Mouse (Mus musculus) hindbrain, embryonic 10.5 days (tissue): ENCODE results near the gene Camk2d. TPM values are rescaled to one million over a fixed set of nuclear protein-coding genes. Genes with fewer than 3 reads are reported as not detected.

Source experiments
- DNase-seq: peaks from one replicate; pipeline ENCODE4 v3.0.0-alpha.2; 2017; ENCODE audit warnings: low spot score
- H3K27ac ChIP-seq: fragments of 300-500 bp; sonication (generic); 2 replicates; pipeline ENCODE4 v1.5.1; 2016; ENCODE audit warnings: mild to moderate bottlenecking, moderate library complexity
- H3K27me3 ChIP-seq: fragments of 300-500 bp; sonication (generic); 2 replicates; pipeline ENCODE4 v1.6.1; 2016; ENCODE audit warnings: mild to moderate bottlenecking; ENCODE audit not compliant: poor library complexity, insufficient read depth, severe bottlenecking
- H3K36me3 ChIP-seq: fragments of 300-500 bp; sonication (generic); 2 replicates; pipeline ENCODE4 v1.6.1; 2016; ENCODE audit warnings: mild to moderate bottlenecking, moderate library complexity
- H3K4me1 ChIP-seq: fragments of 300-500 bp; sonication (generic); replicated peaks from 2 replicates; pipeline ENCODE4 v1.6.1; 2016; ENCODE audit warnings: mild to moderate bottlenecking
- H3K4me3 ChIP-seq: fragments of 300-500 bp; sonication (generic); 2 replicates; pipeline ENCODE4 v1.5.1; 2016; ENCODE audit warnings: mild to moderate bottlenecking, moderate library complexity
- H3K9me3 ChIP-seq: fragments of 300-500 bp; sonication (generic); 2 replicates; pipeline ENCODE4 v1.6.1; 2016; ENCODE audit warnings: mild to moderate bottlenecking, moderate library complexity
- WGBS: fragments of 180-500 bp; shearing (Covaris S2); methylation state at CpG from one replicate; pipeline ENCODE4 v1.1.7; 2016; 5-methylcytosine and 5-hydroxymethylcytosine counted together
- polyA plus RNA-seq: library from polyadenylated mRNA; unstranded; fragments of >200 nt; fragmentation: Nextera tagmentation; extraction: Ambion mirVana; gene quantifications from 2 replicates; pipeline ENCODE4 v1.2.1, GENCODE M21; 2016

Gene Camk2d
- polyA plus RNA-seq, 1 experiment from 2014 or later, result 11.9 TPM

DNA sequence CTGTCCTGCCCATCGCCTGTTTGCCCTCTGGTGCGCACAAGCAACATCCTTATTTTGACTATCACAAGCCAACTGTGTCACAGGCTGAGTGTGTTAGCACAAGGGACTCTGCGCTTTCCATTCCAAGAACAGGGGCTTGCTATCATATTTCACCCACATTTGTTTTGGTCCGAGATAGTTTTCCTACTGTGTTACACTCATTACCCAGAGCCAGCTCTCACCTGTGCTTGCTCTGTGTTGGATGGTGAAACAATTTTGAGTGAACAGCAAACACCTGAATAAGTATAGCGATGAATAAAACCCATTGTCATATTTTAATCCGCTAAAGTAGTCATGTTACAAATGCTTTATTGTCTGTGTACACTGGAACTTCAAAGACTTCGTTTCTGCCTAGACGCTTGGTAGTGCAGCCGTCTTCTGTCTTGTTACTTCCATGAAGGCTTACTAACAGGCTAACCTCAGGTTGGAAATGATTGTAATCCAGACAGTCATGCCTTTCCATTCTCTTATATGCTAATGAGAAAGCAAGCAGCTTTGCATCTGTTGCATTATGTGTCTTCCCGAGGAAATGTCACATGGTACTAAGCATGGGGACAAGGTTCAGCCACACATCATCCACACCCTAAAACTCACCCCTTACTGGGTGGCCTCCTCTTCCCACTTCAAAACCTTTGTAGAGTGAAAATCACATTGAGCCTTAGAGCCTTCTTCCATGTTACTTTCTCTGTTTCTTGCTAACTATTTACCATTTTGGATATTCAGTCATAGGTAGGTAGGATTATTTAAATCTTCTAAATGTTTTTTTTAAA is 44.5 kb downstream of the Camk2d start:
- H3K9me3 ChIP-seq, result no peaks in the 10 kb centered on the region
- no peak overlapping the region for H3K27ac ChIP-seq
- H3K27me3 ChIP-seq, result peaks cover 7% of the 10 kb centered on the region; the same call in 1 of the 2 replicates
- H3K4me1 ChIP-seq, result peaks cover 12% of the 10 kb centered on the region
- H3K4me3 ChIP-seq, result no peak overlapping the region
- 77% methylated on average over 10 of the region's 10 CpGs for WGBS
- H3K36me3 ChIP-seq, result no peaks in the 10 kb centered on the region
- DNase-seq, result no peak

DNA sequence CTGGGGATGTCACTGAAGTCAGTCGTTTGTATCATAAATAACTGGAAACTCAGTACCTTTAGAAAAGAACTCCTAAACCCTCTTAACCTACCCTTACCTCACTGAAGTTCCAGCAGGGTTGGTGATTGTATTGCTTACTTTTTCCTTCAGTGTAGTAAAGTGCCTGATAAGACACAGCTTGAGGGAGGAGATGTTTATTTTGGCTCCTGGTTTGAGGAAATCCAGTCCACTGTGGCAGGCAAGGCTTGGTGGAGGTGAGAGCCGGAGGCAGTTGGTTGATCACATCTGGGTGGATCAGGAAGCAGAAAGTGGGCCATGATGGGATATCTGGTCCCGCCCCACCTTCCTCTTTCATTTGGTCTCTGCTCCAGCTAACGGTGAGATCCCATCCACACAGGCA is 45.3 kb downstream of the Camk2d start:
- Histone ChIP-seq H3K27ac (no peak overlapping the region), H3K9me3 (no peaks in the 10 kb centered on the region), H3K27me3 (peaks cover 7% of the 10 kb centered on the region; the same call in 1 of the 2 replicates), H3K4me1 (peaks cover 12% of the 10 kb centered on the region), H3K4me3 (no peak overlapping the region), H3K36me3 (no peaks in the 10 kb centered on the region)
- no peak for DNase-seq
- 89% methylated on average over 4 of the region's 4 CpGs for WGBS

DNA sequence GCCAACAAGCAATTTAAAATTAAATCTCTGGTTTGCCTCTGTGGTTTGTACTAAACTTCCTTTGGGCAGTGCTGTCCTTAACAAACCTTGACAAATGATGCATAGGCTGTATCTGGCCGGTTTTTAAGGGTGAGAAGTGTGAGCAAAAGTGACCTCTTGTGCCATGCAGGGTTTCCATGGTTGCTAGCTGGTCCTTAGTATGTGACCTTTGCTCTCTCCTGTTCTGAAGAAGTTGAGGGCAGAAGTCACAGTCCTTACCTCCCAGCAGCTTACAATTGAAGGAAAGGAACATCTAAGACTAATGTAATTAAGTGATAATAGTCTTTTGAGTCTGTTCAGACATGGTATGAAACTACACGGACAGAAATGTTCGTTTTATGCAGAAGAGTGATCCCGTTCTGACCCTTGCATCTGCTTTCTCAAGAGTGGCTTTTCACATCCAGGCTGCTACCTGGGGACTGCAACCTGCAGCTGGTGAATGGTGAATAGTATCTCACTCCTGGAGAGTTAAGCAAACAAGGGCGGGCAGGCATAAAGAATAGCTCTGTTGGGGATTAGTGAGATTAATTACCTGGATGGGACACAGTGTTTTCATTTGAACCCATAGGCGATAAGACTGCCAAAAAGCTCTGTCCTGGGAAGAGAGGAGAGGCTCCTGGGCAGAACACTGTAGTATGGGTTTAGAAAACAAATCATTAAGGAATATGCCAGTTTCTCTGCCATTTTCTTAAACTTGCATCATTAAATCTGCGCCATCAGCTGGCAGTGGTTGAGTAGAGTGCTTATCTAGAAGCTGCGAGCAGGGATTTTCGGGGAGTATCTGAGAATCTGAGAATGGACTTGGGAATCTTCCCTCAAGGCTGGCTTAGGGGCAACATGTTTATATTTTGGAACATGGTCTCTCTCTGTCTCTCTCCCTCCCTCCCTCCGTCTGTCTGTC is 47.2 kb downstream of the Camk2d start:
- H3K4me3 ChIP-seq, result no peak overlapping the region
- no peak for DNase-seq
- H3K4me1 ChIP-seq, result peaks cover 12% of the 10 kb centered on the region
- no peaks in the 10 kb centered on the region for H3K9me3 ChIP-seq
- 12% methylated on average over 10 of the region's 10 CpGs for WGBS
- peaks cover 7% of the 10 kb centered on the region; the same call in 1 of the 2 replicates for H3K27me3 ChIP-seq
- no peaks in the 10 kb centered on the region for H3K36me3 ChIP-seq
- H3K27ac ChIP-seq, result no peak overlapping the region

DNA sequence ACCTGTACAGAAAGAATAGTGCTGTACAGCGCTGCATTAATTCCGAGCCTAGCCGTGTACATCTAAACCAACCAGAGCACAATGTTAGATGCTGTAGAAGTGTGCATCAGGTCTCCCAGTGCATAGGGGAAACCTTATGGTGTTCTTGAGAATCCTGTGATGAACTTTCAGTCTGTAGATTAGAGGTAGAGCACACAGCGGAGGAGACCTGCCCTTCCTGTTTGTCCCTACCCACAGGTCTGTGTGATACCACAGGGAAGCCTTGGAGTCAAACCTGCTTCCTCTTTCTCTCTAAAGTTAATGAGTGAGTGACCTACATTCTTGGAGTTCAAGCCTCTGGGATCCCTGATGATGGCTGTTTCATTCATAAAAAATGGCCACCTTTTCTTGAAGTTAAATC is 54.2 kb downstream of the Camk2d start:
- Histone ChIP-seq H3K27me3 (peaks cover 17% of the 10 kb centered on the region; the same call in 1 of the 2 replicates), H3K27ac (no peak overlapping the region), H3K9me3 (no peaks in the 10 kb centered on the region), H3K4me1 (peaks cover 9% of the 10 kb centered on the region), H3K36me3 (no peaks in the 10 kb centered on the region), H3K4me3 (no peak overlapping the region)
- DNase-seq, result no peak
- 97% methylated on average over 4 of the region's 4 CpGs for WGBS

DNA sequence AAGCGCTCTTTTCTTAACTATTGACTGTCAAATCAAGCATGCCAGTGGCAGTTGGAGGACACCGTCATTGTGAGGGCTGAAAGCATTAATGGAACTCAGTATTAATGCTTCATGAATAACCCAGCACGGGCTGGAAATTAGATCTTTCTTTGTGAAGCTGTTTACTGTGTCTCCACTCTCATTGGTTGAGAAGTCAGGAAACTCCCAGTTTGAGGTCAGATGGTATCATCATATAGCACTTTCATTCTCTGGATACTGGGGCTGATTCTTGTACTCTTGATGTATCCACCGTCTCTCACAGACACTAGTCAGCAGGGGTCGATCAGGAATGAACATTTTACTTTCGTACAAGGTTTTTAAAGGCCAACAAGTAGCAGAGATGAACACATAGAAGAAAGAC is 54.6 kb downstream of the Camk2d start:
- no peaks in the 10 kb centered on the region for H3K36me3 ChIP-seq
- peaks cover 17% of the 10 kb centered on the region; the same call in 1 of the 2 replicates for H3K27me3 ChIP-seq
- H3K27ac ChIP-seq, result no peak overlapping the region
- no peaks in the 10 kb centered on the region for H3K9me3 ChIP-seq
- 75% methylated on average over 6 of the region's 6 CpGs for WGBS
- H3K4me1 ChIP-seq, result peaks cover 14% of the 10 kb centered on the region
- H3K4me3 ChIP-seq, result no peak overlapping the region
- no peak for DNase-seq

DNA sequence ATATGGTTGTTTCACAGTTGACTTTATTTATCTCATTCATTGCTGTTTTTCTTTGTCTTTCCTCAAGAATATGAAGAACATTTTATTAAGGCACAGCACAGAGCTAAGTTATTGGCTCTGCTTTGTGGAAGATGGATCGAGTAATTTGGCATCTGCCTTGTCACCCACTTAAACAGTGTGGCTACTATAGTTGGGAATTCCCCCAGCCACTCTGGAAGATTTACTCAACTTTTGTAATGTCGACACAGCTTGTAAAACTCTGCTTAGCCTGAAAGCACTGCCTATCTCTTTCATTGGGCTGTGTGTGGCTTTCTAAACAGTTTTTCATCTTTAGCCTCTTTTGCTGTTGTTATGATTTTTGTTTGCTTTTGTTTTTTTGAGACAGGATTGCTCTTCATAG is 56.3 kb downstream of the Camk2d start:
- no peak for DNase-seq

DNA sequence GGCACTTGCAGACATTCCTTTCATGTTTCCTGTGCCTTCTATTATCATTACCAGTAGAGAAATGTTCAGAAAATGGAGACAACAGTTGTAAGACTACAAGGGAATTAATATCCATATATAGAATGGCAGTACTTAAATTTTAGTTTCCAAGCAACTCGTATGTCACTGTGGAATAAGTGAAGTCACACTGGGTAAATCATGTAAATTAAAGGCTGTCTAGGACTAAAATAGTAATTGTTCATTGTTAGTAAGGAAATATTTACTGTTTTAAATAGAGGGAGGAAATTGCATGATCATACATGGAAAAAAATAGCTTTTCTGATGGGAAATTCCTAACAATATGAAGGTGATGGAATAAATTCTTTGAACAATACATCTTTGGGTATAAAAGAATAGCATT is 57.0 kb downstream of the Camk2d start:
- H3K9me3 ChIP-seq, result no peaks in the 10 kb centered on the region
- H3K4me1 ChIP-seq, result peaks cover 26% of the 10 kb centered on the region
- H3K36me3 ChIP-seq, result no peaks in the 10 kb centered on the region
- no peak for DNase-seq
- peaks cover 17% of the 10 kb centered on the region; the same call in 1 of the 2 replicates for H3K27me3 ChIP-seq
- no peak overlapping the region for H3K27ac ChIP-seq
- H3K4me3 ChIP-seq, result no peak overlapping the region
- WGBS, result 85% methylated on average over 1 of the region's 1 CpGs

More for the DNA sequence above, 56.3 kb downstream of the Camk2d start:
- Histone ChIP-seq H3K9me3 (no peaks in the 10 kb centered on the region), H3K4me1 (peaks cover 26% of the 10 kb centered on the region), H3K36me3 (no peaks in the 10 kb centered on the region), H3K4me3 (no peak overlapping the region), H3K27me3 (peaks cover 17% of the 10 kb centered on the region; the same call in 1 of the 2 replicates), H3K27ac (no peak overlapping the region)
- 82% methylated on average over 2 of the region's 2 CpGs for WGBS

DNA sequence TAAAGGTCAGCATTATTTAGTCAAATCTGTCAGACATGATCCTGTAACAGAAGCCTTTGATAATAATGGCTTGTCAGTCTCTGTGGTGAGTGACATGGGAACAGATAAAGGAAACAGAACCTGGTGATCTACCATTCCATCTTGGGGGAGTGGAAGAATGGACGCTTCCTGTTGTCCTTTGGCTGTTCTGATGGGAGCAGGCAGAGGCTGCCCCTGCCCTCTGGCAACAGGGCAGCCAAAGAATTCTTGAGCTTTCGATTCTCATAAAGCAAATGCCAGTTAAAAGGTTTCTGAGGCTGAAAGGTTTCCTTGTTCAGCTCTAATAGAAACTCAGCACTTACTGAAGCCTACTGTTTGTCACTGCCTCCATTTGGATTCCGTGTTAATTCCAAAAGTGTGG is 60.1 kb downstream of the Camk2d start:
- Histone ChIP-seq H3K27me3 (peaks cover 26% of the 10 kb centered on the region), H3K27ac (no peak overlapping the region), H3K4me1 (peaks cover 26% of the 10 kb centered on the region), H3K4me3 (no peak overlapping the region), H3K36me3 (no peaks in the 10 kb centered on the region), H3K9me3 (no peaks in the 10 kb centered on the region)
- DNase-seq, result no peak
- 30% methylated on average over 3 of the region's 3 CpGs for WGBS

DNA sequence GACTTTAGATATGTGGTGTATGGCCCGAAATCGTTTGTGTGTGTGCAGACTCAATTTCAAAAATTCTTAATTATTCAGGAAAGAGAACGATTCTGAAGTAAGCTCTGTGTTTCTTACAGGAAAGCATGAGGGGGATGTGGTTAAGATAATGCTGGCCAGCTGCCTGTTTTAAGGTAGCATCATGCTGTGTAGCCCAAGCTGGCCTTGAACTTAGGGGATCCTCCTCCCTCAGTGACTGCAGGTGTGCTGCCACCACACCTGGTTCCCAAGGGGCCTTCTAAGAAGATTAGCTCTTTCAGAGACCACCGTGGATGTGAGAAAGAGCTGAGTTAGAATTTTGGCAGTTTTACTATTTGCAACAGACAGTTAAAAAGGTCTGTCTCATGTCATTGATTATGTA is 61.8 kb downstream of the Camk2d start:
- no peak for DNase-seq
- H3K36me3 ChIP-seq, result no peaks in the 10 kb centered on the region
- H3K4me1 ChIP-seq, result peaks cover 26% of the 10 kb centered on the region
- no peak overlapping the region for H3K4me3 ChIP-seq
- WGBS, result 68% methylated on average over 4 of the region's 4 CpGs
- H3K27me3 ChIP-seq, result peaks cover 26% of the 10 kb centered on the region
- H3K27ac ChIP-seq, result no peak overlapping the region
- H3K9me3 ChIP-seq, result no peaks in the 10 kb centered on the region

DNA sequence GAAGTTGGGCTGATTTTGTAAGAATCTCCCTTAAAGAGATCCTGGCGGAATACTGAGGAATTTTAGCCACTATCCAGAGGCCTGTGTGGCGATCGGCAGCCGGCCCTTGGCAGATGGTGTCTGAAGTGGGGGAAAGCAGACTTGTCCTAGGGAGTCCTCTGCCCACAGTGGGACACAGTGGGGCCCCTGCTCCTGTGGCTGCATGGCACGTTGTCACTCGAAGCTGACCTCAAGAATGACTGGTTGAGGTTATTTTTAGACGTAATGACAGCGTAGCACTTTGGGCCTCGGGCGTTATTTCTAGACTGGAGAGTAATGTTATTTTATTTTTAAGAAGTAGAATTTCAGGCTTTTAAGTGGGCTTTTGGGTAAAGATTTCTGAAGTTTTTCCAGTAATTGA is 62.7 kb downstream of the Camk2d start:
- Histone ChIP-seq H3K27me3 (peaks cover 20% of the 10 kb centered on the region), H3K9me3 (no peaks in the 10 kb centered on the region), H3K36me3 (no peaks in the 10 kb centered on the region), H3K4me1 (peaks cover 26% of the 10 kb centered on the region), H3K27ac (no peak overlapping the region), H3K4me3 (no peak overlapping the region)
- 67% methylated on average over 10 of the region's 10 CpGs for WGBS
- no peak for DNase-seq

DNA sequence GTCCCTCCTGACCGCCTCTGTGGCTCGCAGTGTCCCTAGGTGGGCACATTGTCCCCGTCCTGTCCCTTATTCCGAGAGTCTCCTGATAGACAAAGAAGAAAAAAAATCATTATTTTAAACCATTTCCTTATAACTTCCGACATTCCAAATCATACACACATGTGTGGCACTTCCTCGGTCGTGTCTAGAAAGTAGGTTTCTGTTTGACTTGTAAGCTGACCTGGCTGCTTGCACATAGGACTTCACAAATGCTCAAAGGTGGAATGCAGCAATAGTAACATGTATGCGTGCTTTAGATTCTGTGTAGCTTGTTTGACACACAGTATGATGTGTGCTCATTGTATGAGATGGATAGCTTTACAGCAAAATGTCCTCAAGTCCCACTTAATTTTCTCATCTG is 63.1 kb downstream of the Camk2d start:
- H3K27me3 ChIP-seq, result peaks cover 15% of the 10 kb centered on the region
- no peaks in the 10 kb centered on the region for H3K36me3 ChIP-seq
- H3K4me1 ChIP-seq, result peaks cover 26% of the 10 kb centered on the region
- DNase-seq, result no peak
- no peak overlapping the region for H3K4me3 ChIP-seq
- no peaks in the 10 kb centered on the region for H3K9me3 ChIP-seq
- no peak overlapping the region for H3K27ac ChIP-seq
- WGBS, result 74% methylated on average over 8 of the region's 8 CpGs

DNA sequence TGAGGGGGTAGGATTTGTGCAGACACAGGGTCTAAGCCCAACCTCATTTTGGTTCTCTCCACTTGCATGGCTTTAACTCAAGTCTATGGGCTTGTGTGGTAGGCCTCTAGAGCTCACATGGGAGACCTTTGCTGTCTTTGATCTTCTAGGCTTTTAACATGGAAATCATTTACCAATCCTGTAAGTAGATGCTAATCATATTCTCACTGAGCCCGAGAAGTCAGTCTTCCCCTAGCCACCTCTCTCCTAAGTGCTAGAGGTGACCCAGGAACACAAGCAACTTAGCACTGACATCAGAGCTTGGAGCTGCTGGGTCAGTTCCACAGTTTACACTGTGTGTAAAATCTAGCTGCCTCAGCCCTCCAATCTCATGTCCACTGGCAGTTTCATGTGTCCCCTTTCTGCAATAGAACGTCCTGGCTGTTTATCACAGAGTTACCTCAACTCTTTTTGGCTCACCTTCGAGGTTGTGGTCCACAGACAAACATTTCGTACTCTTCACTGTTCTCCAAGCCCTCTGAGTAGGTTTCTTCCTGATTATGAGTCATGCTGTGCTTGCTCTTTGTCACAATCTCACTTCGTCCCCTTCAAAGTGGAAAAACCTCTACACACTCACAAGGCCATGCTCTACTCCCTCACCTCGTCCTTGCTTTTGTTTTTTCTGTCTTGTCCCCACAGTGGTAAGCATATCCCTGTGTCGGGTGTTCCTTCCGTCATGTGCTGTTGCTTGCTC is 63.9 kb downstream of the Camk2d start:
- no peak overlapping the region for H3K4me3 ChIP-seq
- peaks cover 8% of the 10 kb centered on the region; the same call in 1 of the 2 replicates for H3K27me3 ChIP-seq
- peaks cover 26% of the 10 kb centered on the region for H3K4me1 ChIP-seq
- no peak overlapping the region for H3K27ac ChIP-seq
- no peaks in the 10 kb centered on the region for H3K9me3 ChIP-seq
- WGBS, result 85% methylated on average over 8 of the region's 8 CpGs
- DNase-seq, result no peak
- no peaks in the 10 kb centered on the region for H3K36me3 ChIP-seq
